Mouse (Mus musculus) midbrain, embryonic 16.5 days (tissue): ENCODE measurements around the gene Ptprs. TPM values are rescaled to one million over a fixed set of nuclear protein-coding genes. Genes with fewer than 3 reads are reported as not detected.

Experiments used
- ATAC-seq: fragments of 200-750 bp; cut with Nextera tagmentation; 2 replicates; pipeline ENCODE4 v1.8.0; 2017; ENCODE audit warnings: moderate TSS enrichment
- H3K27ac ChIP-seq: fragments of 300-500 bp; sonication (generic); 2 replicates; pipeline ENCODE4 v1.5.1; 2014; ENCODE audit warnings: mild to moderate bottlenecking, low read length, mixed read lengths
- H3K27me3 ChIP-seq: fragments of 300-500 bp; sonication (generic); 2 replicates; pipeline ENCODE4 v1.6.1; 2014; ENCODE audit warnings: low read depth, low read length, mixed read lengths; ENCODE audit not compliant: control insufficient read depth, insufficient read depth
- H3K36me3 ChIP-seq: fragments of 300-500 bp; sonication (generic); 2 replicates; pipeline ENCODE4 v1.6.1; 2014; ENCODE audit warnings: mild to moderate bottlenecking, low read length, moderate library complexity, mixed read lengths; ENCODE audit not compliant: control insufficient read depth, insufficient read depth
- H3K4me1 ChIP-seq: fragments of 300-500 bp; sonication (generic); 2 replicates; pipeline ENCODE4 v1.6.1; 2014; ENCODE audit warnings: mild to moderate bottlenecking, low read length, mixed read lengths; ENCODE audit not compliant: control insufficient read depth, insufficient read depth
- H3K4me2 ChIP-seq: fragments of 300-500 bp; sonication (generic); 2 replicates; pipeline ENCODE4 v1.6.1; 2014; ENCODE audit warnings: mild to moderate bottlenecking, low read length, mixed read lengths
- H3K4me3 ChIP-seq: fragments of 300-500 bp; sonication (generic); 2 replicates; pipeline ENCODE4 v1.5.1; 2014; ENCODE audit warnings: low read depth, mild to moderate bottlenecking, low read length, moderate library complexity, mixed read lengths
- H3K9ac ChIP-seq: fragments of 300-500 bp; sonication (generic); 2 replicates; pipeline ENCODE4 v1.6.1; 2014; ENCODE audit warnings: low read depth, low read length, mixed read lengths
- H3K9me3 ChIP-seq: fragments of 300-500 bp; sonication (generic); replicated peaks from 2 replicates; pipeline ENCODE4 v1.6.1; 2014; ENCODE audit warnings: mild to moderate bottlenecking, low read length, mixed read lengths; ENCODE audit not compliant: control insufficient read depth, poor library complexity, severe bottlenecking
- WGBS: fragments of 180-500 bp; shearing (Covaris S2); extraction: QIAGEN DNeasy Blood & Tissue Kit; methylation state at CpG from one replicate; pipeline ENCODE4 v1.1.7; 2014; 5-methylcytosine and 5-hydroxymethylcytosine counted together
- polyA plus RNA-seq: library from polyadenylated mRNA; unstranded; fragments of >200 nt; fragmentation: Nextera tagmentation; extraction: Ambion mirVana; gene quantifications from 2 replicates; pipeline ENCODE4 v1.2.1, GENCODE M21; 2015

Gene Ptprs
- polyA plus RNA-seq, 1 experiment from 2014 or later, result 293 TPM

GRCm38 (mm10) chr17:56453689-56454088 is 22.6 kb downstream of the Ptprs start:
- Histone ChIP-seq H3K4me1 (no peaks in the 10 kb centered on the region; the same call in 1 of the 2 replicates), H3K27ac (0 out of 2 replicates have a peak overlapping the region, but pooled peaks have one; percentile 11), H3K27me3 (no peaks in the 10 kb centered on the region), H3K4me3 (no peak overlapping the region), H3K4me2 (no peak overlapping the region), H3K36me3 (peaks cover 71% of the 10 kb centered on the region), H3K9ac (no peak overlapping the region), H3K9me3 (no peaks in the 10 kb centered on the region)
- ATAC-seq, result no peak
- WGBS, result 42% methylated on average over 4 of the region's 4 CpGs

- Histone ChIP-seq H3K4me3 (no peak overlapping the region), H3K4me1 (no peaks in the 10 kb centered on the region), H3K4me2 (no peak overlapping the region), H3K9ac (no peak overlapping the region), H3K9me3 (no peaks in the 10 kb centered on the region), H3K36me3 (peaks cover 74% of the 10 kb centered on the region), H3K27ac (0 out of 2 replicates have a peak overlapping the region, but pooled peaks have one; percentile 11), H3K27me3 (no peaks in the 10 kb centered on the region)
- WGBS, result 57% methylated on average over 4 of the region's 4 CpGs
- ATAC-seq, result no peak
Observed at GRCm38 (mm10) chr17:56453251-56453650, 23.0 kb downstream of the Ptprs start.

GRCm38 (mm10) chr17:56447716-56448115 is 28.6 kb downstream of the Ptprs start:
- no peak overlapping the region for H3K4me3 ChIP-seq
- peaks cover 13% of the 10 kb centered on the region; the same call in 1 of the 2 replicates for H3K4me1 ChIP-seq
- H3K4me2 ChIP-seq, result no peak overlapping the region
- H3K27ac ChIP-seq, result no peak overlapping the region
- H3K9ac ChIP-seq, result no peak overlapping the region
- WGBS, result 79% methylated on average over 2 of the region's 2 CpGs
- H3K9me3 ChIP-seq, result no peaks in the 10 kb centered on the region
- H3K27me3 ChIP-seq, result no peaks in the 10 kb centered on the region
- peaks cover 58% of the 10 kb centered on the region for H3K36me3 ChIP-seq
- ATAC-seq, result no peak

DNA sequence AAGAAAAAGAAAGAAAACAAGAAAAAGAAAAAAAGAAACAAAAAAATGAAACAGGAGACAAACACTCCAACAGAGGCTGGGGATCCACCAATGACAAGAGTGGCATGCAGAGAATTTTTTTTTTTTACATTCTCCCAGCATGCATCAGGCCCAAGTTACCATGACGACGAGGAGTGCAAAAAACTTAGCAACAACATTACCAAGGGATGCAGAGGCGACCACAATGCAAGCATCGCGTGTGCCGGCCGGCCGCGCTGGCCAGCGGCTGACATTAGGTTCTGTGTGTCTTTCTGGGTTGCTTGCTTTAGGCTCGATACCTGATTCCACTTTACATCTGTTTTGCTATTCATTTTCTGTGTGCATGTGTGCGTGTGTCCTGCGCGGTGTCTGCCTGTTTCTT is 30.9 kb downstream of the Ptprs start:
- ATAC-seq, result peak; percentile 30
- Histone ChIP-seq H3K27ac (no peak overlapping the region), H3K36me3 (peaks cover 41% of the 10 kb centered on the region), H3K4me3 (no peak overlapping the region), H3K27me3 (no peaks in the 10 kb centered on the region), H3K9ac (no peak overlapping the region), H3K4me1 (peaks cover 16% of the 10 kb centered on the region; the same call in 1 of the 2 replicates), H3K9me3 (no peaks in the 10 kb centered on the region), H3K4me2 (no peak overlapping the region)
- WGBS, result 26% methylated on average over 14 of the region's 14 CpGs

DNA sequence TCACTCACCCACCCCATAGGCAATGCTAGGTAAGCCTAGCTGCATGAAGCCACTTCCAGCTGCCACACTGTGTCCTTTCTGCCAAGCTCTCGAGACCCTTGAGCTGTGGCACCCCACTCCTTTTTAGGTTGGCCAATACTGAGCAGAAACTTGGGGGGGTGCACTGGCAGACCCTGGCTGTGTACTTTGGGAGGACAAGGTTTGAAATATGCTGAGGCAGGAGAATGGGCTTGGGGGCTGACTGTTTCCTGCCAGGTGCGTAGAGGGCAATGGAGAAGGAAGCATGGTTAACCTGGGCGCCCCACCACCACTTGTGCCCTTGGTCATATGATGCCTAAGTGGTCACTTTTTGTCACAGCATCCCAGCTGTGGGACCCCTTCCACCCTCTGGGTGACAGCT is 31.5 kb downstream of the Ptprs start:
- WGBS, result 92% methylated on average over 3 of the region's 3 CpGs
- Histone ChIP-seq H3K27me3 (no peaks in the 10 kb centered on the region), H3K4me2 (no peak overlapping the region), H3K9ac (no peak overlapping the region), H3K9me3 (no peaks in the 10 kb centered on the region), H3K4me1 (peaks cover 21% of the 10 kb centered on the region; the same call in 1 of the 2 replicates), H3K36me3 (peaks cover 35% of the 10 kb centered on the region), H3K4me3 (no peak overlapping the region), H3K27ac (no peak overlapping the region)
- ATAC-seq, result no peak

DNA sequence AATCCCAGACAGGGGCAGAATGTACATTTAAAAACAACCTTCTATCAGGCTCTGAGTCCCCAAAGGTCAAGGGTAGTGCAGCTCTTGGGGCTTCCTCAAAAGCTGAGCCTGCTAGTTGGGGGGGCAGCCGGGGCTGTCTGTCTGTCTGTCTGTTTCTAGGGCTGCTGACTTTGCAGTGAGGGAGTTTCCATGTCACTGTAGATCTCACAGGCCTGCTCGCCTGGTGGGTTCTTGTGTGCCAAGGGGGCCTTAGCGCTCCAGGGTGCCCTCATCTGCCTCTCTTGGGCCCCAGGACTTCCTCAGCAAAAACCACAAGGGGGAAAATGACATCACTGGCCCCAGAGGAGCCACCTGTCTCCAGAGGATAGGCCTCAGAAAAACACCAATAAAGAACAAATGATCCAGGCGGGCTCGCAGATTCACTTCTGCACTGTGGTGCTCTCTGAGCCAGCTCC is 32.9 kb downstream of the Ptprs start:
- Histone ChIP-seq H3K4me1 (peaks cover 21% of the 10 kb centered on the region; the same call in 1 of the 2 replicates), H3K27ac (no peak overlapping the region), H3K27me3 (no peaks in the 10 kb centered on the region), H3K36me3 (peaks cover 23% of the 10 kb centered on the region), H3K4me2 (no peak overlapping the region), H3K4me3 (no peak overlapping the region), H3K9me3 (no peaks in the 10 kb centered on the region), H3K9ac (no peak overlapping the region)
- ATAC-seq, result no peak
- 91% methylated on average over 5 of the region's 5 CpGs for WGBS

DNA sequence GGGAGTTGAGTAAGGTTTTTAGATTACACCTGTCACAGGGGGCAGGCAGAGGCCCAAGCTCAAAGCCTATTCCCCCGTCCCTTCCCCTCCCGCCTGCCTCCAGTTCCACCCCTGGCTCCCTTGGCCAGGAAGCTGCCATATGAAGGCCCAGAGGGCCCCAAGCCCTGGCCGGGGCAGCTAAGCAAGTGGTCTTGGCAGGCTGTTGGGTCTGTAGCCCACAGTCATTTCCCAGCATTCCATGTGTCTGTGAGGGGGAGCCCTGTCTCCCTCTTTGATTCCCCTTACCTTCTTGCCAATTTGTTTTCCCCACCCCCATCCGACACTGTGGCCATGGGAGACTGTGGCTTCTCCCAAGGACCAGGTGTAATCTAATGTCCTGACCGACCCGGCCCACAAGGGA is 34.0 kb downstream of the Ptprs start:
- Histone ChIP-seq H3K4me2 (no peak overlapping the region), H3K27me3 (no peaks in the 10 kb centered on the region), H3K36me3 (peaks cover 27% of the 10 kb centered on the region), H3K27ac (no peak overlapping the region), H3K9ac (no peak overlapping the region), H3K4me3 (no peak overlapping the region), H3K4me1 (peaks cover 21% of the 10 kb centered on the region; the same call in 1 of the 2 replicates), H3K9me3 (no peaks in the 10 kb centered on the region)
- 81% methylated on average over 6 of the region's 6 CpGs for WGBS
- ATAC-seq, result no peak

- Histone ChIP-seq H3K36me3 (peaks cover 40% of the 10 kb centered on the region), H3K9me3 (no peaks in the 10 kb centered on the region), H3K9ac (peak overlapping the region; percentile 47; the same call in 1 of the 2 replicates), H3K4me3 (no peak overlapping the region), H3K27ac (peak overlapping the region; percentile 70), H3K4me2 (no peak overlapping the region), H3K27me3 (no peaks in the 10 kb centered on the region), H3K4me1 (peaks cover 8% of the 10 kb centered on the region; the same call in 1 of the 2 replicates)
- WGBS, result 57% methylated on average over 15 of the region's 15 CpGs
- ATAC-seq, result peak; percentile 6; the same call in 1 of the 2 replicates
Observed at GRCm38 (mm10) chr17:56439731-56440460, 36.4 kb downstream of the Ptprs start.

GRCm38 (mm10) chr17:56431582-56431981 is 44.7 kb downstream of the Ptprs start:
- H3K9me3 ChIP-seq, result no peaks in the 10 kb centered on the region
- H3K4me1 ChIP-seq, result no peaks in the 10 kb centered on the region
- H3K27me3 ChIP-seq, result no peaks in the 10 kb centered on the region
- no peak overlapping the region for H3K4me3 ChIP-seq
- WGBS, result 78% methylated on average over 3 of the region's 3 CpGs
- H3K36me3 ChIP-seq, result peaks cover 51% of the 10 kb centered on the region
- no peak overlapping the region for H3K9ac ChIP-seq
- ATAC-seq, result no peak
- no peak overlapping the region for H3K4me2 ChIP-seq
- H3K27ac ChIP-seq, result no peak overlapping the region
